Mouse (Mus musculus) megakaryocyte, embryonic 14.5 days (primary cell): ENCODE results near the gene Gm42906.

Experiments used
- FLI1 ChIP-seq: IDR thresholded peaks from 2 replicates; pipeline ENCODE4 v1.6.1; 2012; ENCODE audit warnings: low read length, inconsistent platforms, mixed read lengths
- GATA1 ChIP-seq: IDR thresholded peaks from 3 replicates; pipeline ENCODE4 v1.6.1; 2012; ENCODE audit warnings: mixed read lengths, low read length, inconsistent platforms, borderline replicate concordance

DNA sequence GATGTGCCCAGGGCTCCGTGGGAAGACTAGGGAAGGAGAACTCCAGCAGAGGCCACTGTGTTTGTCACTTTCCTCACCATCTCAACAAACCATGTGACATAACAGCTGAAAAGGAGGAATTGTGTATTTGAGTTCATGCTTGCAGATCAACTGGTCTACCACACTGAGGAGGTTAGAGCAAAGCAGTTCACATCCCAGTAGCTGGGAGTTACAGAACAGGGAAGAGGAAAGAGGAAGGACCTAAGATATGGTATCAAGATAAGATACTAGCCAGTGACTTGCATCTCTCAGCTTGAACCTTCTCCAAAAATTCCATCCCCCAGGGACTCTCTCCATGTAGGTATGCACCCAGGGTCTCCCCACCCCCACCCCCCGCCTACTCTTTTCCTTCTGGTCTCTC lies 166.4 kb downstream of the Gm42906 start:
- TF ChIP-seq GATA1 (no peak), FLI1 (no peak)
